Mouse (Mus musculus) left cerebral cortex, postnatal 14 days (tissue): ENCODE data around the gene Gstm5. TPM values are rescaled to one million over a fixed set of nuclear protein-coding genes. Genes with fewer than 3 reads are reported as not detected.
A peak's percentile ranks its signal among the peaks of the same experiment; 100 is the strongest.
"Not testable (repeated sequence)": the region's sequence is repeated elsewhere in the genome, so short reads cannot be mapped to it uniquely, and the experiment has no call there.

Experiments used
- DNase-seq, 2 experiments: peaks; one replicate each; pipeline ENCODE4 v3.0.0; 2021 to 2022; ENCODE audit warnings: low spot score in 2 of 2, mixed read lengths in 1 of 2
- intact Hi-C: fragments of 180-260 bp; cut with DNase I; formaldehyde crosslinking; loops from one replicate; pipeline ENCODE4 v1.15.1; 2025
- total RNA-seq, 2 experiments: library from RNA; stranded (reverse); gene quantifications; 2 replicates each; pipeline ENCODE4 v1.2.3; 2021

Gene Gstm5
- total RNA-seq, 2 experiments from 2014 or later: 182 to 200 TPM

DNA sequence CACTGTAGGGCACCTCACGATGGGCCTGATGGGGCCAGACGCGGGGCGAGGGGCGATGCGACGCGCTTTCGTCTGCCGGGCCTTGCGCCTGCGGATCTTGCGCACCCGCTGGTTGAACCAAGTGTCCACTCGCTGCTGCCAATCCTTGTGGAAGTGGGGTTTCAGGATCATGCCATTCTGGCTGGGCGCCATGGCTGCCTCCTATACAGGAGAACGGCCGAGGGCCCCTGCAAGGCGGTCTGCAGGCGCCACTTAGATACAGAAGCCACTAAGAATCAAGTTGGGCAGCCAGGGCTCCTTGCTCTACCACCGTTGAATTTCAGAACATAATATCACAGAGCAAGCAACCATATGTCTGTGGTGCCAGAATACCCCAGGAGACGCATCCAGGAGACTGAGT lies 27.2 kb upstream of the Gstm5 start:
- intact Hi-C loops: loop anchor here (5.0 to 10.0 kb wide), 2 partner anchors 149 to 276 kb away; partner anchors contain the start of genes Gnai3 and Gstm1

DNA sequence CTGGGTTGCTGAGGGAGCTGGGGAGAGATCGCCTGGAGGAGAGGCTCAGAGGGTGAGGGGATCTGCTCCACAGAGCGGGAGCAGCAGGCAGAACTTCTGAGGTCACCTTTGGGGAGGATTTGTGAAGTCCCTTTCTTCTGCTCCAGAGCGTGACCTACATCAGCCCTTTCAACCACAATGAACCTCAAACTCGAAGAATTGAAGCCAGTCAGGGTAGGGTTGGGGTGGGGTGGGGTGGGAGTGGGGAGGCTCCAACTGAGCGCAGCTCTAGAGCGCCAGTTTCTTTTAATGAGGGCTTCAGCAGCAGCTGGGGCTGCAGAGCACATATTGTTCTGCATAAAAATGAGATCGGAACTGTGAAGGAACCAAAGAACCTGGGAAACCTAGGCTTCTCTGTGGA lies 26.5 kb upstream of the Gstm5 start:
- DNase-seq: peak; percentile 52 to 84

More for the DNA sequence above, 27.2 kb upstream of the Gstm5 start:
- no peak for DNase-seq

DNA sequence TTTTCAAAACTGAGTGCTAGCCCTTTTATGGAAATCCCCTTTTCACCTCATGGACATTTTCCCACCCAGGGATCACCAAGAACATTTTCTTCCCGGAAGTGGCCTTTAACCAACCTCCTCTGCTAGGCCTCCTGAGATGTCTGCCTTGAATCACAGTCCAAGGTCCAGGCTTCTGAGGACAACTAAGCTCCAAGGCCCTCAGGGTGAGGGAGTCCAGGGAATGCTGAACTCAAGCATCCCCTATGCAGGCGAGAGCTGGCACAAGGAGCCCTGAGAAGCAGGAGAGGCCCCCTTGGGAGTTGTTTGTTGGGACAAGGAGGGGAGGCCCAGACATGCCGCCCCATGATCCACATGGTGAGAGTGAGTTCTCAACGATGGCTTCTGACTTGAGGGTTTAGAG lies 25.7 kb upstream of the Gstm5 start:
- no peak for DNase-seq
- intact Hi-C loops: loop anchor here (5.0 to 10.0 kb wide), 2 partner anchors 147 to 275 kb away; partner anchors contain the start of genes Gnai3 and Gstm1

More for the DNA sequence above, 26.5 kb upstream of the Gstm5 start:
- intact Hi-C loops: loop anchor here (5.0 to 10.0 kb wide), 2 partner anchors 148 to 276 kb away; partner anchors contain the start of genes Gnai3 and Gstm1

DNA sequence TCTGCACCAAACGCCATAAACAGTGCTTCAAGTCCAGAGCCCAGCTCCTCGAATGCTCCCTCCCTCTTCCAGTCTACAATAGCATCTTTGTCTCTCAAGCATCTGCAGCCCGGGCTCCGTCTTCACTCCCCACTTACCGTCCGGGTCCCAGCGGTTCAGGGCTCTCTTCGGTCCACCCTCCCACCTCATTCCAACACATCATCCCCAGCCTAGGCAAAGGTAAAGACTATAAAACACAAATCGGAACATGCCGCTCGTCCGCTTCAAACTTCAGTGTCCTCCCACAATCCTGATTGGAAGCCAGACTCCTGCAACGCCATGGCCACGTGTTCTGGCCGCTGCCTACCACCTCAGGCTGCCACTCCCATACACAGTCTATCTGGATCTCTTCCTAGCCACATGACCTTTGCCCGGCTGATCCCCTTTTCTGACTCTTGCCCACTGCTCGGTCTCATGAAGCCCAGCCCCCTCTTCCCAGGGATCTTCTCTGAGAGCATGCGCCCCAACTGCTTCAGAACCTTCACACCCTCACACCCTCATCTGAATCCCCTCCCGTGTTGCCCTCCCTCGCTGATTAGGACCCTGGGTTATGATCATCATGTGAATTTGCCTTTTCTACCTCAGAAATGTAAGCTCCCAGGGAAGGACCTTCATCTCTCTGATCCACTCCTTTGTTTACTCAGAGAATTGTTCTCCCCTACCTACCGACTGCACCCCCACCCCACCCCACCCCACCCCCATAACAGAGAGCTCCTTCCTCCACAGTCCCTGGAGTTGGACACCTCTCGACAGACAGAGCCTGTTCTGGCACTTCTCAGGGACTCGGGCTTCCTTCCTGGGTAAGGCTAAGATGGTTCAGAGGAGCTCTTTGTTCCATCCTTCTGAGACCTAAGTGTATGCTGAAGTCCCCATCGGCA lies 22.0 kb upstream of the Gstm5 start:
- no peak for DNase-seq
- intact Hi-C loops: no loop called here

DNA sequence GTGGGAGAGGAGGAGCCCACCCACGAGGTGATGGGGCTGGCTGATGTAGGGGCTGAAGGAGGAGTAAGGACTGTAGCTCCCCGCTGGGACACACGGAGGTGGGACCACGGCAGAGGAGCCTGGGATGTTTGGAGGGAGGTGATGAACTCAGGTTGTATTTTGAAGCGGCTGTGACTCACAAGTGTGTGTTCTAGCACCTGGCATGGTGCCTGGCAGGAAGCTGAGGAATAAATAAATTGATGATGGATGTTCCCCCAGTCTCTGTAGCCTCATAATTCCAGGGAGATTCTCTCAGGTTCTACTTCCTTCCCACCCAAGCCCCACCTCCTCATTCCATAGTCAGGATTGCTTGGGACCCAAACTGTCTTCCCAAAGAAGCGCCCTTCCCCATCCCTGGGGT lies 20.4 kb upstream of the Gstm5 start:
- intact Hi-C loops: no loop called here

GRCm38 (mm10) chr3:107877005-107877404 lies 18.6 kb upstream of the Gstm5 start, which contains the start of gene Eps8l3:
Gene Eps8l3, plus strand, starts transcription at chr3:107877229.
- intact Hi-C loops: no loop called here
- DNase-seq: no peak

More for the DNA sequence above, 20.4 kb upstream of the Gstm5 start:
- no peak for DNase-seq

DNA sequence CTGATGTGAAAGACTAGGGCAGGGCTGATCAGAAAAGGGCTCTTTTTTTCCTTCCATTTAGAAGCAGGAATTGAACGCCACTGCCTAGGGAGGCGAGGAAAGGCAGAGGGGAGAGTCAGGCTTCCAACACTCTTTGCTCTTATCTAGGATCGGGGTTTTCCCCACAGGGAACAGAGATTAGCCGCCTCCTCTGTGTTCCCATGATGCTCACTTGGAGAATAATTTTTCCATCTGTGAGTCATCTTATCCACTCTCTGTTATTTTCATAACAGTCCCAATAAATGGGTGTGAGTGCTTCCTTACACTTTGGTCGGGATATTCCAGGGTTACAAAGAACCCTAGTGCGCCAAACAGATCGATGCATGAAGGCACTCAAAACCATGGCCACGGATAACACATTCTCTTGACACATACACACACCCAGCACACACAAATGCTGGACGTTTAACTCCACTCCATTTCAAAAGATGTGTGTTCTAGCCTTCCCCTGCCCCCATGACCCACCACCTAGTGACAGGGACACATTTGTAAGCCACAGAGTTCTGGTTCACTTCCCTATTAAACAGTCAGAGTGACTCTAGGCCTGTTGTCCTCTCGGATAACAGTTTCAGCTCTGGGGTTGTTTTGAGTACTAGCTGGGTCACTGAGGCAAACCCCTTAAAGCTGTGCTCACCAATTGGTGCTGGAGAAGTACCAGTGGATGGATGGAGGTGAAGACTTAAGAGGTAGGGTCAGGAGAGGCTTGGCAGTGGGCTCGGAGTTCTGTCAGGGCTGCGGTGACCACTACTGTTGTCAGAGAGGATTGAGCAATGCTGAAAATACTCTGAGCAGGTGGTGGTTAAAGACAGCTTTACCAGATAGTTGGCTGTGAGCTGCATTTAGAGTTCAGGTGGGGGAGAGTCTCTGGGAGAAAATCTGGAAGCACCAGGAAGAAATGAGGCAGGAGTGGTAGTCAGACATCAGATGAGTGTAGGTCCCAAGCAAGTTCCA lies 17.6 kb upstream of the Gstm5 start:
- DNase-seq: no peak
- intact Hi-C loops: no loop called here

DNA sequence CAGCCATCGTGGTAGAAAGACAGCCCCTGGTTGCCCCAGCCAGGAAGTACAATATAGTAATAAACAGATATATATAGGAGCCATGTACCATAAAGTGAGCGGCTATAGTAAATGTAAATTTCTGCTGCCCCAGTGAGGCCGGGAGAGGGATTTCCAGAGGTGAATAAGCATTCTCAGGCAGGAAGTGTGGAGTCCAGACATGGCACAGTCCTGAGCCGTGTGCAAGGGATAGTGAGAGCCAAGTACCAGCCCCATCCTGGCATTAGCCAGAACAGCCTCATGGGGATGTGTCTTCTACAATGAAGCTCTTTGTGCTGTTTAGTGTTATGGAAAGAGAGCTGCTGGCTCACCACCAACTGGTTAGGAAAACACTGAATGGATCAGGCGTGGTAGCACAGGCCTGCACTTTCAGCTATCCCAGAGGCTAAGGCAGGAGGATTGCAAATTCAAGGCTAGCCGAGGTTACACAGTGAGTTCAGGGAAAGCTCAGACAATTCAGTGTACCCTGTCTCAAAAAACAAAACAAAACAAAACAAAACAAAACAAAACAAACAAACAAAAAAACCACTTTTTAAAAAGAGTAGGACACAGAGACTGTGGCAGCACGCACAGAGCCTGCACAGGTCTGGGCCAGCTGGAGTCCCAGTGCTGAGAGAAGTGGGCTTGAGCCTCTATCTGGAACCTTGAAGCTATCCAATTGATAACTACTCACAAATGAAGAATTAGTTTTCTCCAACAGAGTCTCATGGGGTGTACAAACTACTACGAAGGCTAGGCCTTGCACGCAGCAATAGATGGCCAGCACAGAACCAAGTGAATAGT lies 7.7 kb upstream of the Gstm5 start:
- intact Hi-C loops: no loop called here
- DNase-seq: peak; percentile 68 to 84

GRCm38 (mm10) chr3:107889236-107889635 lies 6.4 kb upstream of the Gstm5 start:
- intact Hi-C loops: not testable (repeated sequence)

DNA sequence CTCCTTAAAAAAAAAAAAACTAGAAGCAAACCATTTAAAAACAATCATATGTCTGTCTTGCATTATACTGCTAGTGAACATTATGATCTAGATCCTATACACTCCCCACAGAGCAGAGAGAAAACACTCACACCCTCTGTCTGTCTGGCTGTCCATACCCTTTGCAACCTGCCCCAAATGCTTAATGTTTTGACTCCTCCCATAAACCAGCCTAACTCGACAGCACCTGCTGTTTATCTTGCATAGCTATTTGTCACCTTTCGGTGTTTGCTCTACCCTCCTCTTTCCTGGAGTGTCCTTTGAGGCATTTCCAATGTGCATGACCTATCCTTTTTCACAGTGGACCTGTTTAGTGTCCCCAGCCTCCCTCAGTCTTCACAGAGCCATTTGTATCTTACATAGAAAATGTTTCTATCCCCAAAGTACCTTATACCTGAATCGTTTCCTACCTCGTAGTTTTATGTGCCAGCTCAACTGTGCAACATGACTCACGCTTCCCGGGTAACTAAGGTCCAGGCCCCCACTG lies 364 bp upstream of the Gstm5 start:
- intact Hi-C loops: no loop called here

More at GRCm38 (mm10) chr3:107889236-107889635, 6.4 kb upstream of the Gstm5 start:
- DNase-seq: not testable (repeated sequence)

DNA sequence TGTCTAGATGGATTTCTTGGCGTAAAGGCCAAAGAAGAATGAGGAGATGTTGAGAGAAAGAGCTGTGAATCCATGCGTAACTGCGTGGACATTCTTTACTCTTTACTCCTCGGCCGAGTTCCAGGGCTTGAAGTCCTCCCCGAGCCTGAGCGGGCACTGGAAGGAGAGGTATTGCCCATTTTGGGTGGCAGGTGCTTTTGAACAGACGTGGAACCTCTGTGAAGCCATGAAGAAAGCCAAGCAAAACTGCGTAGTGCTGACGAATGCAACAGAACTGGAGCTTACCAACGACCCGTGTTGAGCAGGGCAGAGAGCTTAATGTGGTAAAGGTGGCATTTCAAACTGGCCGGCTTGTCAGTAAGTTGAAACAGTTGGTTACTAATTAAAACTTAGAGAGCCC lies 3.1 kb downstream of the Gstm5 start:
- intact Hi-C loops: no loop called here
- no peak for DNase-seq

More for the DNA sequence above, 364 bp upstream of the Gstm5 start:
- no peak for DNase-seq

- intact Hi-C loops: no loop called here
- DNase-seq: no peak
These were observed 5.5 kb downstream of the Gstm5 start for GRCm38 (mm10) chr3:107900955-107901673.

GRCm38 (mm10) chr3:107905942-107906341 lies 10.3 kb downstream of the Gstm5 start:
- intact Hi-C loops: no loop called here
- DNase-seq: no peak

DNA sequence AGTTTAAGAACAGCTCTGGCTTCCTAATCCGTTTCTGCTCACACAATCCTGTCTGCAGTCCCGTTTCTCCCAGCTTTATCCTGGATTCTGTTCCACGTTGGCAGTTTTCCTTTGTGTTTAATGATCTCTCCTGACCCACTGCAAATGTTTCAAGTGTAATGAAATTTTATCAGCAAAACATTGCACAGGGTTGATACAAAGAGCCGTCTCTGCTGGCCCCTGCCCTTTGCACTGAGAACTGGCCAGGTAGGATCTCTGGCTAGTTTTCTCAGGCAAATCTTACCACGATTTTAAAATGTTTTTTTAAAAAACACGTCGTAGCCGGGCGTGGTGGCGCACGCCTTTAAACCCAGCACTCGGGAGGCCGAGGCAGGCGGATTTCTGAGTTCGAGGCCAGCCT lies 21.1 kb downstream of the Gstm5 start:
- no peak for DNase-seq
- intact Hi-C loops: loop anchor here (5.0 kb wide), 1 partner anchor 219 kb away; the partner anchor contains the start of gene Ahcyl1

GRCm38 (mm10) chr3:107917097-107917496 lies 21.5 kb downstream of the Gstm5 start:
- intact Hi-C loops: loop anchor here (5.0 kb wide), 1 partner anchor 220 kb away; the partner anchor contains the start of gene Ahcyl1

GRCm38 (mm10) chr3:107917783-107918408 lies 22.3 kb downstream of the Gstm5 start:
- peak; percentile 83 to 84 for DNase-seq
- intact Hi-C loops: loop anchor here (1.0 to 5.0 kb wide), 2 partner anchors 51 to 221 kb away; partner anchors contain the start of gene Ahcyl1

More at GRCm38 (mm10) chr3:107917097-107917496, 21.5 kb downstream of the Gstm5 start:
- DNase-seq: no peak

GRCm38 (mm10) chr3:107920348-107920747 lies 24.7 kb downstream of the Gstm5 start:
- no peak for DNase-seq
- intact Hi-C loops: no loop called here
